Mouse (Mus musculus) thymus, adult 2 months (tissue): ENCODE data around the gene Zfp689. TPM values are rescaled to one million over a fixed set of nuclear protein-coding genes. Genes with fewer than 3 reads are reported as not detected.

Experiments
- DNase-seq: peaks from one replicate; pipeline ENCODE4 v3.0.0; 2021
- H3K27ac ChIP-seq: fragments of 200-500 bp; 2 replicates; pipeline ENCODE4 v1.5.1; 2012; ENCODE audit warnings: low read length, control low read depth; ENCODE audit not compliant: control insufficient read depth, insufficient read depth
- H3K27me3 ChIP-seq: fragments of 200-500 bp; 2 replicates; pipeline ENCODE4 v1.6.1; 2012; ENCODE audit warnings: mild to moderate bottlenecking, low read length, moderate library complexity, mixed read lengths; ENCODE audit not compliant: control insufficient read depth, insufficient read depth
- H3K36me3 ChIP-seq: fragments of 200-500 bp; 2 replicates; pipeline ENCODE4 v1.6.1; 2012; ENCODE audit warnings: mild to moderate bottlenecking, low read length, moderate library complexity; ENCODE audit not compliant: control insufficient read depth, insufficient read depth
- H3K4me1 ChIP-seq: fragments of 200-500 bp; replicated peaks from 2 replicates; pipeline ENCODE4 v1.6.1; 2012; ENCODE audit warnings: low read length; ENCODE audit not compliant: control insufficient read depth, insufficient read depth
- H3K4me3 ChIP-seq: fragments of 200-500 bp; 2 replicates; pipeline ENCODE4 v1.5.1; 2012; ENCODE audit warnings: mild to moderate bottlenecking, low read length, control low read depth, moderate library complexity; ENCODE audit not compliant: control insufficient read depth, insufficient read depth
- CTCF ChIP-seq: fragments of 200-500 bp; IDR thresholded peaks from 2 replicates; pipeline ENCODE4 v1.5.1; 2012; ENCODE audit warnings: mild to moderate bottlenecking, control low read depth, low read length, moderate library complexity, borderline replicate concordance; ENCODE audit not compliant: control insufficient read depth, poor library complexity, insufficient read depth; ENCODE audit errors: extremely low read depth
- POLR2A ChIP-seq: fragments of 200-500 bp; IDR thresholded peaks from 2 replicates; pipeline ENCODE4 v1.6.1; 2012; ENCODE audit warnings: mild to moderate bottlenecking, low read length, control low read depth, moderate library complexity; ENCODE audit not compliant: control insufficient read depth, poor library complexity, insufficient read depth; ENCODE audit errors: extremely low read depth
- WGBS: fragments of 180-500 bp; shearing (Covaris S2); methylation state at CpG from one replicate; pipeline ENCODE4 v1.1.7; 2018; 5-methylcytosine and 5-hydroxymethylcytosine counted together
- polyA plus RNA-seq: library from polyadenylated mRNA; depleted of rRNA; stranded (reverse); fragments of >200 nt; gene quantifications from 2 replicates; pipeline ENCODE4 v1.2.3, GENCODE M21; 2012

Gene Zfp689
- polyA plus RNA-seq, 1 experiment, result 8.1 TPM

DNA sequence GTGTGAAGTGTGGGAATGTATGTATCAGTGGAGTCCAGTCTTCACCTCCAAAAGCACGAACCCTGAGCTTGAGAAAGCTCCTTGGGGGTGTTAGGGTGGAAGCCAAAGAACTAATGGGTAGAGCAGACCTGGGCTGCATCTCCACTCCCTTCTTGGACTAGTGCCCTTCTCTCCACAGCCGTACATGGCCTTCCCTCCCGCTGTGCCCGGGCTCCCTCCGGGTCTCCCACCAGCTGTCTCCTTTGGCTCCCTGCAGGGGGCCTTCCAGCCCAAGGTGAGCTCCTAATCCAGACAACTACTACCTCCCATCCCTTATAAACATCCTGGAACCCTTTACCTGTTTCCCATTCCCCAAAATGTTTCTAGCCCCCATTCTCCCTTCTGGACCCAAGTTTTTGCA lies 36.5 kb upstream of the Zfp689 start:
- Histone ChIP-seq H3K27me3 (no peaks in the 10 kb centered on the region), H3K4me1 (peaks cover 6% of the 10 kb centered on the region), H3K36me3 (peaks cover 83% of the 10 kb centered on the region), H3K4me3 (no peak overlapping the region), H3K27ac (no peak overlapping the region)
- 94% methylated on average over 5 of the region's 5 CpGs for WGBS
- no peak for TF ChIP-seq CTCF
- no peak for TF ChIP-seq POLR2A
- no peak for DNase-seq

DNA sequence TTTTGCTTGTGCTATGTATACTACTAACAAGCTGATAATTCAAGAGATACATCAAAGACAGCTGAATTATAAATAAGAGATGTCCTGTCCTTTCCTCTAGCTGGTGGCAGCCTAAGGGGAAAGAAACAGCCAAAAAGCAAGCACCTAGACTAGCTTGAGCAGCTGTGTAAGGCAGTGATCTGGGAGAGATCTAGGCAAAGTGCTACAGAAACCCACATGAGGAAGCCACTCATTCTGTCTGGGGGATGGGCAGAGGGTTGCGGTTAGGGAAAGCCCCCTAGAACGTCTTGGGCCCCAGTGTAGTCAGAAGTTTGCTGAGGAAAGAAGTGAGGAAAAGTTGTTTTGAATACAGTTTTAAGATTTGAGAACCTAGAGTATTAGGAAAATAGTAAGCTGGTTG lies 31.4 kb upstream of the Zfp689 start:
- Histone ChIP-seq H3K36me3 (peaks cover 45% of the 10 kb centered on the region), H3K27me3 (no peaks in the 10 kb centered on the region), H3K27ac (peak overlapping the region; percentile 85), H3K4me3 (peak overlapping the region; percentile 57), H3K4me1 (peaks cover 6% of the 10 kb centered on the region)
- TF ChIP-seq POLR2A, result no peak
- TF ChIP-seq CTCF, result no peak
- peak; percentile 78 for DNase-seq
- WGBS, result 0% methylated on average over 2 of the region's 2 CpGs

GRCm38 (mm10) chr7:127479318-127480225 lies 30.6 kb upstream of the Zfp689 start:
- DNase-seq, result peak; percentile 51
- Histone ChIP-seq H3K27ac (peak overlapping the region; percentile 85), H3K4me3 (peak overlapping the region; percentile 57), H3K27me3 (no peaks in the 10 kb centered on the region), H3K4me1 (peaks cover 6% of the 10 kb centered on the region), H3K36me3 (peaks cover 45% of the 10 kb centered on the region)
- TF ChIP-seq CTCF (no peak), POLR2A (no peak)
- 2% methylated on average over 48 of the region's 48 CpGs for WGBS

- Histone ChIP-seq H3K4me1 (peaks cover 6% of the 10 kb centered on the region), H3K4me3 (peak within 1 kb of the TSS; percentile 57), H3K27me3 (no peaks in the 10 kb centered on the region), H3K36me3 (peaks cover 45% of the 10 kb centered on the region), H3K27ac (peak within 1 kb of the TSS; percentile 85)
- TF ChIP-seq CTCF (no peak), POLR2A (peak; percentile 40; the same call in 1 of the 2 replicates)
- under 1% methylated on average over 61 of the region's 62 CpGs for WGBS
- peak; percentile 88 for DNase-seq
Observed at GRCm38 (mm10) chr7:127478635-127479317, 29.8 kb upstream of the Zfp689 start, which contains the start of gene Fbrs. TSS of gene Fbrs (plus strand) at chr7:127479199.

GRCm38 (mm10) chr7:127477687-127478634 lies 29.0 kb upstream of the Zfp689 start:
- Histone ChIP-seq H3K4me1 (peaks cover 6% of the 10 kb centered on the region), H3K36me3 (peaks cover 45% of the 10 kb centered on the region), H3K27me3 (no peaks in the 10 kb centered on the region), H3K27ac (peak overlapping the region; percentile 85), H3K4me3 (peak overlapping the region; percentile 57)
- DNase-seq, result peak; percentile 99
- TF ChIP-seq CTCF (peak; percentile 27; the same call in 1 of the 2 replicates), POLR2A (peak; percentile 16; the same call in 1 of the 2 replicates)
- WGBS, result under 1% methylated on average over 50 of the region's 50 CpGs
